Mouse (Mus musculus): ENCODE measurements around the gene Hlx.

Gene Hlx

DNA sequence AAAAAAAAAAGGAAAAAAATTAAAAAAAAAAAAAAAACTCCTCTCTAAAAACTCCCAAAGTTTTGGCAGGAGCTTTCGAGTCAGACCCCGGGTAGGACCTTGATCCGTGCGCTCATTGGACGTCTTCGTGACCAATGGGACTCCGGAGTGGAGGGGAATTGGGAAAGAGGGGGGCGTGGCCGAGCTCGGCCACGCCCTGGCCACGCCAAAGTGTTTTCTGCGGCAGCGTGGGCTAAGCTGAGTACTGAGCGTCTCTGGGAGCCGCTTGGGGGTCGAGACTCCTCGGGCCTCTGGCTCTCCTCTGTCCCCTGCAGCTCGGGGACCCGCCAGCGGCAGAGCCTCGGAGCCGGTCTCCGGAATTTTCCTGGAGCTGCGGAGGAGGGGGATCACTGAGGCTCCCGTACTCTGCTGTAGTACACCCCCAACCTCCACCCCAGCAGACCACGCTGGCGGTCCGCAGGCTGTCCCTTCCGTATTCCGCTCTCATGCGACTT, at the start of gene Hlx:
Gene Hlx, minus strand, starts transcription at position 64 of the 494 bp plus-strand sequence.
- DNase-seq = no peak

GRCm38 (mm10) chr1:184782161-184782513, 49.7 kb upstream of the Hlx start:
- no peak for DNase-seq

DNA sequence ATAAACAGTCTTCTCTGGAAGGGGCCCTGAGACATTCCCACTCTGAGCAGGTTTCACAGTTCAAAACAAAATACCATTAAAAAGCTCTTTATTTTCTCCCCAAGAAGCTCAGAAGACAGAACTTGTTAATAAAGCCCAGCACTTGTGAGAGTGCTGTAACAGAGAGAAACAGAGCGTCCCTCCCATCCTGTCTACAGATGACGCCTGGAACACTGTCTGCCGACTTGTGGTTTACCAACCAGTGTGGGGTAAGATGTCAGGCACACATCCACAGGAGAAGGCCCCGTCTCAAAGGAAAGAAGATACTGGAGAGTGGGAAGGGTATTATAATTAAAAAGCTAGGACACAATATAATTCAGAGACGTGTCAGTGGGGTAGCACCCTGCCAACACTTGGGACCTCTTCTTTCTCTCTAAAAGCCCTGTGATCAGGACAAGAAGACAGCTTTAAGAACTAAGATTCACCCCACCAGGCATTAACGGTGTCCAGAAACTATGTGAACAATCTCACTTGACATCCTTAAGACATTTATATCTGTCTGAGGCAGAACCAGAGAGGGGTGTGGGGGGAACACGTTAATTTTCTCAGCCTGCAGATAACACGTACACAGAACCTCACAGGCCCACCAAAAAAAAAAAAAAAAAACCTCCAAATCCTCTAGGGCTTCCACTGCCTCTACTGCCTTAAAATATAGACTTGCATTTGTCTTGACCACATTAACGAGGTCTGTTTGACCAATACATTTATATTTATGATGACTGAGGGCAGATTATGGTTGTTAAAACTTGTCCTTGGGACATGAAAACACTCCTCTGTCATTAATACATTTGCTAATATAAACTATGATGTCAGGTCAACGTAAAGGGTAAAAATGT, 49.1 kb upstream of the Hlx start:
- no peak for DNase-seq

- DNase-seq = no peak
Observed at GRCm38 (mm10) chr1:184778157-184778556, 45.7 kb upstream of the Hlx start.

- DNase-seq = no peak
Observed at GRCm38 (mm10) chr1:184777061-184777795, 44.8 kb upstream of the Hlx start.

GRCm38 (mm10) chr1:184775289-184775688, 42.9 kb upstream of the Hlx start:
- DNase-seq = no peak

DNA sequence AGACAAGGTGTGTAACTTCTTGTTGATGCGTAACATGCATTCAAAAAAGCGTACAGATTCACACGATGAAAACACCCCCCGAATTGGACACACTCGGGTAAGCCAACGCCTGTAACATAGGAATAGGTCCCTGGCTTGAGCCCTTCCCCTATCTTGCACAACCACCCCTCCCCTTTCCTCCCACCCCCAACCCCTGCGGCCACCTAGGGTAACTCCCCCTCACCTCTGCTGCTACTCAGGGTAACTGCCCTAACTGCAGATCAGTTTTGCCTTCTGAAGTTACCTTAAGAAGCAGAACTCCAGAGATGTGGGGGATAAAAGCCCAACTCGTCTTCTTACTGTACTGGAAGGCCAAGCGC, 39.5 kb upstream of the Hlx start:
- DNase-seq = no peak

GRCm38 (mm10) chr1:184771202-184771890, 38.9 kb upstream of the Hlx start:
- DNase-seq = peak; percentile 16

- DNase-seq = no peak
Observed at GRCm38 (mm10) chr1:184763866-184764265, 31.4 kb upstream of the Hlx start.

- DNase-seq = no peak
Observed at GRCm38 (mm10) chr1:184762941-184763340, 30.5 kb upstream of the Hlx start.

GRCm38 (mm10) chr1:184761988-184762387, 29.6 kb upstream of the Hlx start:
- no peak for DNase-seq

- DNase-seq = no peak
Observed at GRCm38 (mm10) chr1:184752671-184753070, 20.3 kb upstream of the Hlx start.

- DNase-seq = no peak
Observed at GRCm38 (mm10) chr1:184750114-184750664, 17.8 kb upstream of the Hlx start.

DNA sequence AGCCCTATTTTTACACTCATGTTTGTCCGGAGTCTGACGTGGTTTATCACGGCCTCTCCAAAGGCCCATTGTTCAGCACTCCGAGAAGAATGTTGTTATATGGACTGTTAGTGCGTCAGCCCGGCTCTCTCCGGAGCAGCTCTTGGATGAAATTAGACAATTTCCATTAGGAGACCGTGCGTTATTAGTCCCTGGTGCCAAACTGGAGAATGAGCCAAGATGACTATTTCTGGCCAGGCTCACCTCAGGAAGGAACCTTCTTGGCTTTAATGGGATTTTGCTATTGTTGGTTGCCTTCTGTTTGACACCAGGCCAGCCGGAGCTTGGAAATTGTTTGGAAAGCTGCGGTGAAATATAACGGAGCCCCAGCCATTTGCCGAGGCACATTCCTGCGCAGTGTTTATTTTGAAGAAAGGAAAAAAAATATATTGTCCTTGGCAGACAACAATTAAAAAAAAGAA, 16.3 kb upstream of the Hlx start:
- DNase-seq = peak; percentile 31

- no peak for DNase-seq
Observed at GRCm38 (mm10) chr1:184737876-184738479, 5.6 kb upstream of the Hlx start.

- no peak for DNase-seq
Observed at GRCm38 (mm10) chr1:184737228-184737627, 4.8 kb upstream of the Hlx start.

- no peak for DNase-seq
Observed at GRCm38 (mm10) chr1:184736260-184736659, 3.8 kb upstream of the Hlx start.

GRCm38 (mm10) chr1:184734991-184735920, 2.8 kb upstream of the Hlx start:
- DNase-seq = no peak

- no peak for DNase-seq
Observed at GRCm38 (mm10) chr1:184734067-184734830, 1.8 kb upstream of the Hlx start.

GRCm38 (mm10) chr1:184733300-184734066, 1.1 kb upstream of the Hlx start:
- DNase-seq = no peak

Data from cerebellum, adult 9-11 months (tissue).